Mouse (Mus musculus): Measurements from ENCODE around the gene Ostc. TPM values are rescaled to one million over a fixed set of nuclear protein-coding genes. Genes with fewer than 3 reads are reported as not detected.

Ostc gene
- polyA plus RNA-seq, 1 experiment from 2014 or later = 218 TPM

- no peaks in the 10 kb centered on the region for H3K9me3 ChIP-seq (replicated peaks)
- H3K4me2 ChIP-seq = no peak overlapping the region
- ATAC-seq (ENCODE audit: insufficient read depth) = no peak
- H3K36me3 ChIP-seq (replicated peaks) = no peaks in the 10 kb centered on the region
- H3K4me1 ChIP-seq (replicated peaks) = no peaks in the 10 kb centered on the region
- H3K27ac ChIP-seq (replicated peaks) = no peak overlapping the region
- 70% methylated on average over 9 of the region's 9 CpGs for WGBS (ENCODE audit: insufficient replicate concordance)
- no peak overlapping the region for H3K4me3 ChIP-seq (replicated peaks)
- no peaks in the 10 kb centered on the region for H3K27me3 ChIP-seq
- no peak overlapping the region for H3K9ac ChIP-seq
These were observed 27.1 kb downstream of the Ostc start for GRCm38 (mm10) chr3:130682183-130682582.

- Histone ChIP-seq H3K4me2 (no peak overlapping the region), H3K9me3 (replicated peaks) (no peaks in the 10 kb centered on the region), H3K9ac (no peak overlapping the region), H3K27ac (replicated peaks) (no peak overlapping the region), H3K36me3 (replicated peaks) (no peaks in the 10 kb centered on the region), H3K4me1 (replicated peaks) (no peaks in the 10 kb centered on the region), H3K4me3 (replicated peaks) (no peak overlapping the region), H3K27me3 (no peaks in the 10 kb centered on the region)
- ATAC-seq (ENCODE audit: insufficient read depth) = no peak
- WGBS (ENCODE audit: insufficient replicate concordance) = 61% methylated on average over 2 of the region's 2 CpGs
These were observed 28.0 kb downstream of the Ostc start for GRCm38 (mm10) chr3:130681226-130681625.

GRCm38 (mm10) chr3:130677671-130678460 lies 31.4 kb downstream of the Ostc start:
- H3K9ac ChIP-seq = no peak overlapping the region
- ATAC-seq (ENCODE audit: insufficient read depth) = no peak
- H3K4me1 ChIP-seq (replicated peaks) = no peaks in the 10 kb centered on the region
- H3K27me3 ChIP-seq = no peaks in the 10 kb centered on the region
- no peaks in the 10 kb centered on the region for H3K9me3 ChIP-seq (replicated peaks)
- WGBS (ENCODE audit: insufficient replicate concordance) = 77% methylated on average over 19 of the region's 19 CpGs
- H3K27ac ChIP-seq (replicated peaks) = no peak overlapping the region
- H3K4me3 ChIP-seq (replicated peaks) = no peak overlapping the region
- H3K4me2 ChIP-seq = no peak overlapping the region
- no peaks in the 10 kb centered on the region for H3K36me3 ChIP-seq (replicated peaks)

- no peak overlapping the region for H3K4me3 ChIP-seq (replicated peaks)
- H3K4me1 ChIP-seq (replicated peaks) = no peaks in the 10 kb centered on the region
- no peak overlapping the region for H3K27ac ChIP-seq (replicated peaks)
- WGBS (ENCODE audit: insufficient replicate concordance) = 69% methylated on average over 14 of the region's 14 CpGs
- H3K9ac ChIP-seq = no peak overlapping the region
- H3K9me3 ChIP-seq (replicated peaks) = no peaks in the 10 kb centered on the region
- ATAC-seq (ENCODE audit: insufficient read depth) = no peak
- H3K27me3 ChIP-seq = no peaks in the 10 kb centered on the region
- H3K4me2 ChIP-seq = no peak overlapping the region
- H3K36me3 ChIP-seq (replicated peaks) = no peaks in the 10 kb centered on the region
These were observed 38.0 kb downstream of the Ostc start for GRCm38 (mm10) chr3:130671291-130671690.

- no peak for ATAC-seq (ENCODE audit: insufficient read depth)
- H3K4me1 ChIP-seq (replicated peaks) = no peaks in the 10 kb centered on the region
- WGBS (ENCODE audit: insufficient replicate concordance) = 79% methylated on average over 3 of the region's 3 CpGs
These were observed 46.7 kb downstream of the Ostc start for GRCm38 (mm10) chr3:130662496-130662895.

GRCm38 (mm10) chr3:130660619-130661018 lies 48.6 kb downstream of the Ostc start:
- no peaks in the 10 kb centered on the region for H3K27me3 ChIP-seq
- H3K9me3 ChIP-seq (replicated peaks) = no peaks in the 10 kb centered on the region
- no peaks in the 10 kb centered on the region for H3K4me1 ChIP-seq (replicated peaks)
- H3K27ac ChIP-seq (replicated peaks) = no peak overlapping the region
- WGBS (ENCODE audit: insufficient replicate concordance) = 30% methylated on average over 6 of the region's 6 CpGs
- no peaks in the 10 kb centered on the region for H3K36me3 ChIP-seq (replicated peaks)
- ATAC-seq (ENCODE audit: insufficient read depth) = no peak
- H3K9ac ChIP-seq = no peak overlapping the region
- no peak overlapping the region for H3K4me2 ChIP-seq
- H3K4me3 ChIP-seq (replicated peaks) = no peak overlapping the region

More at GRCm38 (mm10) chr3:130662496-130662895, 46.7 kb downstream of the Ostc start:
- no peak overlapping the region for H3K4me2 ChIP-seq
- H3K4me3 ChIP-seq (replicated peaks) = no peak overlapping the region
- no peak overlapping the region for H3K27ac ChIP-seq (replicated peaks)
- H3K27me3 ChIP-seq = no peaks in the 10 kb centered on the region
- H3K36me3 ChIP-seq (replicated peaks) = no peaks in the 10 kb centered on the region
- no peak overlapping the region for H3K9ac ChIP-seq
- no peaks in the 10 kb centered on the region for H3K9me3 ChIP-seq (replicated peaks)

- WGBS (ENCODE audit: insufficient replicate concordance) = 36% methylated on average over 6 of the region's 6 CpGs
- Histone ChIP-seq H3K4me3 (replicated peaks) (no peak overlapping the region), H3K9ac (no peak overlapping the region), H3K4me1 (replicated peaks) (no peaks in the 10 kb centered on the region), H3K27ac (replicated peaks) (no peak overlapping the region), H3K9me3 (replicated peaks) (no peaks in the 10 kb centered on the region), H3K4me2 (no peak overlapping the region), H3K27me3 (no peaks in the 10 kb centered on the region), H3K36me3 (replicated peaks) (no peaks in the 10 kb centered on the region)
- ATAC-seq (ENCODE audit: insufficient read depth) = 0 out of 2 replicates have a peak, but pooled peaks have one; percentile 28
These were observed 59.7 kb downstream of the Ostc start for GRCm38 (mm10) chr3:130649569-130649968.

GRCm38 (mm10) chr3:130646110-130646810 lies 63.0 kb downstream of the Ostc start:
- no peaks in the 10 kb centered on the region for H3K4me1 ChIP-seq (replicated peaks)
- H3K4me3 ChIP-seq (replicated peaks) = no peak overlapping the region
- no peaks in the 10 kb centered on the region for H3K27me3 ChIP-seq
- no peak overlapping the region for H3K9ac ChIP-seq
- no peak overlapping the region for H3K4me2 ChIP-seq
- ATAC-seq (ENCODE audit: insufficient read depth) = no peak
- no peaks in the 10 kb centered on the region for H3K9me3 ChIP-seq (replicated peaks)
- WGBS (ENCODE audit: insufficient replicate concordance) = 62% methylated on average over 11 of the region's 11 CpGs
- no peaks in the 10 kb centered on the region for H3K36me3 ChIP-seq (replicated peaks)
- H3K27ac ChIP-seq (replicated peaks) = no peak overlapping the region

Other genes starting within 250 kb of the Ostc start
- gene Etnppl, start 92.0 kb downstream of the Ostc start, polyA plus RNA-seq (2015; fragmentation: Nextera tagmentation; extraction: Ambion mirVana) = 0.16 and 0.64 TPM in 2 replicates
- 482 and 508 TPM in 2 replicates for gene Rpl34, start 21.0 kb upstream of the Ostc start, polyA plus RNA-seq (2015; fragmentation: Nextera tagmentation; extraction: Ambion mirVana)

Data from liver, embryonic 15.5 days (tissue).